Mouse (Mus musculus) CH12.LX (cell line): ENCODE measurements around the gene Phf12. TPM values are rescaled to one million over a fixed set of nuclear protein-coding genes. Genes with fewer than 3 reads are reported as not detected.

Source experiments
- DNase-seq: peaks from one replicate; pipeline ENCODE4 v3.0.0-alpha.2; 2013; ENCODE audit errors: extremely low read depth
- H3K27ac ChIP-seq: 2 replicates; pipeline ENCODE4 v1.5.1; 2012; ENCODE audit warnings: low read depth, mild to moderate bottlenecking, control low read depth, moderate library complexity; ENCODE audit not compliant: insufficient read depth
- H3K27me3 ChIP-seq: replicated peaks from 2 replicates; pipeline ENCODE3; 2012; ENCODE audit warnings: inconsistent platforms
- H3K36me3 ChIP-seq, 2 experiments: replicated peaks in 1 of 2; 2 replicates each; pipeline versions ENCODE3 to v1.6.1; 2012; ENCODE audit warnings: inconsistent platforms in 1 of 2, low read length in 1 of 2, mild to moderate bottlenecking in 1 of 2, mixed read lengths in 1 of 2, moderate library complexity in 1 of 2; ENCODE audit not compliant: control insufficient read depth in 1 of 2, insufficient read depth in 1 of 2
- H3K4me1 ChIP-seq, 2 experiments: 2 replicates each; pipeline ENCODE4 v1.6.1; 2012; ENCODE audit warnings: inconsistent platforms in 1 of 2, moderate library complexity in 1 of 2; ENCODE audit not compliant: insufficient read depth in 2 of 2, control insufficient read depth in 1 of 2
- H3K4me2 ChIP-seq: 2 replicates; pipeline ENCODE4 v1.6.1; 2012; ENCODE audit warnings: low read depth, mild to moderate bottlenecking, control low read depth; ENCODE audit not compliant: poor library complexity, insufficient read depth, severe bottlenecking
- H3K4me3 ChIP-seq, 3 experiments: fragments of 150-350 bp in 1 of 3; sonication (generic) in 1 of 3; replicated peaks in 1 of 3; 2 replicates each; pipeline versions ENCODE3 to v1.5.1; 2011 to 2012; ENCODE audit warnings: low read depth in 2 of 3, low read length in 2 of 3, mild to moderate bottlenecking in 2 of 3, moderate library complexity in 2 of 3, control low read depth in 1 of 3, improper control_type of control experiment in 1 of 3, inconsistent platforms in 1 of 3, mixed read lengths in 1 of 3; ENCODE audit not compliant: poor library complexity in 1 of 3
- H3K79me2 ChIP-seq: replicated peaks from 2 replicates; pipeline ENCODE4 v1.6.1; 2012; ENCODE audit warnings: mild to moderate bottlenecking, moderate library complexity; ENCODE audit not compliant: control insufficient read depth, poor library complexity, insufficient read depth, severe bottlenecking; ENCODE audit errors: extremely low read depth
- H3K9ac ChIP-seq: 2 replicates; pipeline ENCODE4 v1.6.1; 2012; ENCODE audit warnings: low read depth, mild to moderate bottlenecking, control low read depth, moderate library complexity; ENCODE audit not compliant: insufficient read depth
- H3K9me3 ChIP-seq: replicated peaks from 2 replicates; pipeline ENCODE3; 2012; ENCODE audit warnings: low read length, inconsistent platforms, mixed read lengths
- BHLHE40 ChIP-seq: IDR thresholded peaks from 2 replicates; pipeline ENCODE4 v1.6.1; 2011; ENCODE audit warnings: mild to moderate bottlenecking, low read depth, low read length, improper control_type of control experiment
- CHD1 ChIP-seq: IDR thresholded peaks from 2 replicates; pipeline ENCODE4 v1.6.1; 2012; ENCODE audit warnings: low read depth, low read length, improper control_type of control experiment, inconsistent platforms
- CHD2 ChIP-seq: IDR thresholded peaks from 2 replicates; pipeline ENCODE4 v1.6.1; 2011; ENCODE audit warnings: low read length, improper control_type of control experiment
- ELF1 ChIP-seq: IDR thresholded peaks from 2 replicates; pipeline ENCODE4 v1.6.1; 2014; ENCODE audit warnings: low read depth, mild to moderate bottlenecking, inconsistent platforms, low read length, improper control_type of control experiment
- EP300 ChIP-seq: IDR thresholded peaks from 2 replicates; pipeline ENCODE4 v1.6.1; 2011; ENCODE audit warnings: low read length, improper control_type of control experiment
- ETS1 ChIP-seq: conservative IDR thresholded peaks from 2 replicates; pipeline ENCODE4 v1.6.1; 2012; ENCODE audit warnings: low read depth, mild to moderate bottlenecking, inconsistent platforms, low read length, improper control_type of control experiment, moderate library complexity
- GABPA ChIP-seq: IDR thresholded peaks from 2 replicates; pipeline ENCODE4 v1.6.1; 2012; ENCODE audit warnings: low read depth, low read length, improper control_type of control experiment, inconsistent platforms; ENCODE audit not compliant: insufficient replicate concordance
- JUN ChIP-seq: IDR thresholded peaks from 2 replicates; pipeline ENCODE4 v1.6.1; 2011; ENCODE audit warnings: low read depth, mild to moderate bottlenecking, low read length, improper control_type of control experiment, moderate library complexity; ENCODE audit not compliant: insufficient read depth
- JUND ChIP-seq: conservative IDR thresholded peaks from 2 replicates; pipeline ENCODE4 v1.6.1; 2011; ENCODE audit warnings: low read depth, low read length, improper control_type of control experiment
- KAT2A ChIP-seq: IDR thresholded peaks from 2 replicates; pipeline ENCODE4 v1.6.1; 2012; ENCODE audit warnings: low read length, improper control_type of control experiment, inconsistent platforms; ENCODE audit not compliant: insufficient replicate concordance
- MAFK ChIP-seq: IDR thresholded peaks from 2 replicates; pipeline ENCODE4 v1.6.1; 2011; ENCODE audit warnings: low read length, improper control_type of control experiment; ENCODE audit not compliant: insufficient replicate concordance
- MAX ChIP-seq: IDR thresholded peaks from 2 replicates; pipeline ENCODE4 v1.6.1; 2011; ENCODE audit warnings: low read length, improper control_type of control experiment
- MAZ ChIP-seq: IDR thresholded peaks from 2 replicates; pipeline ENCODE4 v1.6.1; 2012; ENCODE audit warnings: low read depth, mild to moderate bottlenecking, inconsistent platforms, low read length, improper control_type of control experiment, moderate library complexity
- MEF2A ChIP-seq: IDR thresholded peaks from 2 replicates; pipeline ENCODE4 v1.6.1; 2014; ENCODE audit warnings: low read depth, mild to moderate bottlenecking, inconsistent platforms, low read length, improper control_type of control experiment, borderline replicate concordance
- MXI1 ChIP-seq: IDR thresholded peaks from 2 replicates; pipeline ENCODE4 v1.6.1; 2011; ENCODE audit warnings: mild to moderate bottlenecking, low read depth, low read length, improper control_type of control experiment
- MYC ChIP-seq: IDR thresholded peaks from 2 replicates; pipeline ENCODE4 v1.6.1; 2011; ENCODE audit warnings: low read depth, mild to moderate bottlenecking, improper control_type of control experiment, low read length
- NELFE ChIP-seq: IDR thresholded peaks from 2 replicates; pipeline ENCODE4 v1.6.1; 2011; ENCODE audit warnings: low read depth, low read length, improper control_type of control experiment
- NRF1 ChIP-seq: IDR thresholded peaks from 2 replicates; pipeline ENCODE4 v1.6.1; 2014; ENCODE audit warnings: low read depth, mild to moderate bottlenecking, inconsistent platforms, low read length, improper control_type of control experiment, moderate library complexity
- PAX5 ChIP-seq: IDR thresholded peaks from 2 replicates; pipeline ENCODE4 v1.6.1; 2012; ENCODE audit warnings: low read length, inconsistent platforms, mixed read lengths
- SIN3A ChIP-seq: IDR thresholded peaks from 2 replicates; pipeline ENCODE4 v1.6.1; 2012; ENCODE audit warnings: low read length, improper control_type of control experiment, inconsistent platforms
- SMC3 ChIP-seq: IDR thresholded peaks from 2 replicates; pipeline ENCODE4 v1.6.1; 2011; ENCODE audit warnings: low read depth, low read length, improper control_type of control experiment
- TCF12 ChIP-seq: IDR thresholded peaks from 2 replicates; pipeline ENCODE4 v1.6.1; 2014; ENCODE audit warnings: low read depth, mild to moderate bottlenecking, inconsistent platforms, low read length, improper control_type of control experiment
- ZC3H11A ChIP-seq: IDR thresholded peaks from 2 replicates; pipeline ENCODE4 v1.6.1; 2012; ENCODE audit warnings: low read depth, mild to moderate bottlenecking, inconsistent platforms, low read length, improper control_type of control experiment
- ZNF384 ChIP-seq: IDR thresholded peaks from 2 replicates; pipeline ENCODE4 v1.6.1; 2012; ENCODE audit warnings: low read depth, low read length, improper control_type of control experiment, inconsistent platforms
- dilution Hi-C: fragments of 300-500 bp; cut with MboI; formaldehyde crosslinking; loops from 2 replicates; pipeline ENCODE4 v1.14.3; 2020; ENCODE audit warnings: low sequenced_read_pairs; ENCODE audit not compliant: extremely low pct_unique_long_range_greater_than_20kb, extremely low pct_ligation_motif_present
- in situ Hi-C: fragments of 300-500 bp; cut with MboI; formaldehyde crosslinking; loops from 3 replicates; pipeline ENCODE4 v1.14.3; 2019; ENCODE audit warnings: low sequenced_read_pairs, low pct_ligation_motif_present, low pct_unique_long_range_greater_than_20kb, mixed read lengths
- polyA plus RNA-seq: library from polyadenylated mRNA; unstranded; fragments of >175 nt; gene quantifications from 2 replicates; pipeline ENCODE4 v1.2.1, GENCODE M21; 2012; ENCODE audit warnings: low read depth; ENCODE audit not compliant: insufficient read length
- total RNA-seq, 2 experiments: library from RNA; depleted of rRNA; stranded (reverse); fragments of 300-350 nt in 1 of 2; fragments of >200 nt in 1 of 2; gene quantifications; 2 replicates each; pipeline ENCODE4 v1.2.3; 2012 to 2014

Phf12 gene
- total and polyA plus RNA-seq, 3 experiments: 10.7 to 59.7 (median 30.5) TPM

GRCm38 (mm10) chr11:77965101-77966036, 17.2 kb upstream of the Phf12 start:
- Histone ChIP-seq H3K36me3 (no peaks in the 10 kb centered on the region), H3K9me3 (peaks cover 8% of the 10 kb centered on the region), H3K79me2 (no peaks in the 10 kb centered on the region), H3K27me3 (peaks cover 27% of the 10 kb centered on the region), H3K4me2 (no peak overlapping the region), H3K4me3 (no peak overlapping the region), H3K27ac (no peak overlapping the region), H3K9ac (no peak overlapping the region), H3K4me1 (no peaks in the 10 kb centered on the region)
- in situ Hi-C loops (no loop called here), dilution Hi-C loops (no loop called here)
- TF ChIP-seq SIN3A (no peak), MYC (no peak), GABPA (no peak), ETS1 (no peak), MAZ (no peak), CHD2 (no peak), TCF12 (no peak), EP300 (no peak), MXI1 (no peak), BHLHE40 (no peak), ELF1 (no peak), JUN (no peak)
- DNase-seq: no peak

DNA sequence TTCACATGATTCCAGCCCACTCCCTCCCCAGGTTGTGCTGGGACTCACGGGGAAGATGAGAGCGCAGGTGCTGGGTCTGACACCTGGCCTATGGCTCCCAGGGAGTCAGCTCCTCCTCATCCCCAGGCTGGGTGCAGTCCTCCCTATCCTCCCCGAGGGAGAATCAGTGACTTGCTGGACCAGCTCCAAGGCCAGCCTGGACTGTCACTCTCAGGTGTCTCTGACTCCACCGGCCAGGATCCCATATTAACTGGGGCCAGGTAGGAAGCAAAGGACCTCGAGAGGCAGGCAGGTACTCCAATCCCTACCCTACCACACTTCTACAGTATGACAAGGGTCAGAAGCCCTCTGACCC, 16.5 kb upstream of the Phf12 start:
- Histone ChIP-seq H3K9ac (no peak overlapping the region), H3K9me3 (peaks cover 8% of the 10 kb centered on the region), H3K4me2 (no peak overlapping the region), H3K4me1 (no peaks in the 10 kb centered on the region), H3K79me2 (no peaks in the 10 kb centered on the region), H3K36me3 (no peaks in the 10 kb centered on the region), H3K4me3 (no peak overlapping the region), H3K27ac (no peak overlapping the region), H3K27me3 (peaks cover 29% of the 10 kb centered on the region)
- in situ Hi-C loops (no loop called here), dilution Hi-C loops (no loop called here)
- no peak for DNase-seq
- TF ChIP-seq KAT2A: no peak
- TF ChIP-seq ZNF384: no peak
- no peak for TF ChIP-seq PAX5
- TF ChIP-seq ZC3H11A: no peak
- no peak for TF ChIP-seq NELFE
- no peak for TF ChIP-seq NRF1
- no peak for TF ChIP-seq MXI1
- TF ChIP-seq MEF2A: no peak
- no peak for TF ChIP-seq MAX
- no peak for TF ChIP-seq JUND
- TF ChIP-seq SMC3: no peak
- TF ChIP-seq MAFK: no peak
- TF ChIP-seq ELF1: no peak
- no peak for TF ChIP-seq CHD1
